Mouse (Mus musculus): Measurements from ENCODE around the gene Tnni2. TPM values are rescaled to one million over a fixed set of nuclear protein-coding genes. Genes with fewer than 3 reads are reported as not detected.

Gene Tnni2
- polyA plus RNA-seq (2015; fragmentation: Illumina TruSeq; extraction: RNeasy Lipid Tissue Mini Kit (QIAGEN cat#74804); ENCODE audit: low read depth, low replicate concordance): 1.9 TPM

GRCm38 (mm10) chr7:142441585-142441984 lies at the start of gene Tnni2:
Gene Tnni2, plus strand, starts transcription at chr7:142441808.

GRCm38 (mm10) chr7:142434137-142434865 lies 7.3 kb upstream of the Tnni2 start, which contains the start of gene Syt8:
Gene Syt8, plus strand, starts transcription at chr7:142434850.

GRCm38 (mm10) chr7:142460636-142461077 lies 19.0 kb downstream of the Tnni2 start, which contains the start of gene Lsp1:
Gene Lsp1, plus strand, starts transcription at chr7:142460809.

Other genes with a start within 250 kb of the Tnni2 start
- not detected for gene Krtap5-3, start 240.4 kb upstream of the Tnni2 start, polyA plus RNA-seq (2015; fragmentation: Illumina TruSeq; extraction: RNeasy Lipid Tissue Mini Kit (QIAGEN cat#74804); ENCODE audit: low read depth, low replicate concordance)
- not detected for gene Gm7579, start 229.9 kb upstream of the Tnni2 start, polyA plus RNA-seq (2015; fragmentation: Illumina TruSeq; extraction: RNeasy Lipid Tissue Mini Kit (QIAGEN cat#74804); ENCODE audit: low read depth, low replicate concordance)
- gene Krtap5-5, start 211.8 kb upstream of the Tnni2 start, polyA plus RNA-seq (2015; fragmentation: Illumina TruSeq; extraction: RNeasy Lipid Tissue Mini Kit (QIAGEN cat#74804); ENCODE audit: low read depth, low replicate concordance): not detected
- not detected for gene Gm40460, start 200.7 kb upstream of the Tnni2 start, polyA plus RNA-seq (2015; fragmentation: Illumina TruSeq; extraction: RNeasy Lipid Tissue Mini Kit (QIAGEN cat#74804); ENCODE audit: low read depth, low replicate concordance)
- gene Gm2431, start 183.5 kb upstream of the Tnni2 start, polyA plus RNA-seq (2015; fragmentation: Illumina TruSeq; extraction: RNeasy Lipid Tissue Mini Kit (QIAGEN cat#74804); ENCODE audit: low read depth, low replicate concordance): not detected
- not detected for gene Gm4559, start 167.4 kb upstream of the Tnni2 start, polyA plus RNA-seq (2015; fragmentation: Illumina TruSeq; extraction: RNeasy Lipid Tissue Mini Kit (QIAGEN cat#74804); ENCODE audit: low read depth, low replicate concordance)
- not detected for gene Krtap5-1, start 144.7 kb upstream of the Tnni2 start, polyA plus RNA-seq (2015; fragmentation: Illumina TruSeq; extraction: RNeasy Lipid Tissue Mini Kit (QIAGEN cat#74804); ENCODE audit: low read depth, low replicate concordance)
- gene Krtap5-4, start 138.3 kb upstream of the Tnni2 start, polyA plus RNA-seq (2015; fragmentation: Illumina TruSeq; extraction: RNeasy Lipid Tissue Mini Kit (QIAGEN cat#74804); ENCODE audit: low read depth, low replicate concordance): not detected
- 36.7 TPM for gene Ifitm10, start 68.1 kb upstream of the Tnni2 start, polyA plus RNA-seq (2015; fragmentation: Illumina TruSeq; extraction: RNeasy Lipid Tissue Mini Kit (QIAGEN cat#74804); ENCODE audit: low read depth, low replicate concordance)
- not detected for gene Gm49369, start 59.1 kb upstream of the Tnni2 start, polyA plus RNA-seq (2015; fragmentation: Illumina TruSeq; extraction: RNeasy Lipid Tissue Mini Kit (QIAGEN cat#74804); ENCODE audit: low read depth, low replicate concordance)
- gene Ctsd, start 53.8 kb upstream of the Tnni2 start, polyA plus RNA-seq (2015; fragmentation: Illumina TruSeq; extraction: RNeasy Lipid Tissue Mini Kit (QIAGEN cat#74804); ENCODE audit: low read depth, low replicate concordance): 492 TPM
- gene Syt8, start 7.0 kb upstream of the Tnni2 start, polyA plus RNA-seq (2015; fragmentation: Illumina TruSeq; extraction: RNeasy Lipid Tissue Mini Kit (QIAGEN cat#74804); ENCODE audit: low read depth, low replicate concordance): not detected
- 6.2 TPM for gene Lsp1, start 19.0 kb downstream of the Tnni2 start, polyA plus RNA-seq (2015; fragmentation: Illumina TruSeq; extraction: RNeasy Lipid Tissue Mini Kit (QIAGEN cat#74804); ENCODE audit: low read depth, low replicate concordance)
- gene Tnnt3, start 57.0 kb downstream of the Tnni2 start, polyA plus RNA-seq (2015; fragmentation: Illumina TruSeq; extraction: RNeasy Lipid Tissue Mini Kit (QIAGEN cat#74804); ENCODE audit: low read depth, low replicate concordance): 2.0 TPM
- gene Mrpl23, start 90.9 kb downstream of the Tnni2 start, polyA plus RNA-seq (2015; fragmentation: Illumina TruSeq; extraction: RNeasy Lipid Tissue Mini Kit (QIAGEN cat#74804); ENCODE audit: low read depth, low replicate concordance): 78.7 TPM
- gene Igf2, start 225.0 kb downstream of the Tnni2 start, polyA plus RNA-seq (2015; fragmentation: Illumina TruSeq; extraction: RNeasy Lipid Tissue Mini Kit (QIAGEN cat#74804); ENCODE audit: low read depth, low replicate concordance): 60.1 TPM
- not detected for gene Gm49394, start 228.1 kb downstream of the Tnni2 start, polyA plus RNA-seq (2015; fragmentation: Illumina TruSeq; extraction: RNeasy Lipid Tissue Mini Kit (QIAGEN cat#74804); ENCODE audit: low read depth, low replicate concordance)